Mouse (Mus musculus) heart, adult 2 months (tissue): ENCODE measurements at regions not wholly inside any gene's neighbourhood (a gene's known extent, or its start where the extent isn't known, plus 50 kb on each side); places are given as distances from the start of the nearest gene placed in this dataset.

ENCODE experiments used
- DNase-seq, 2 experiments: peaks; one replicate each; pipeline ENCODE4 v3.0.0; 2021
- H3K27ac ChIP-seq: fragments of 200-600 bp; 2 replicates; pipeline ENCODE4 v1.8.1; 2022
- H3K27me3 ChIP-seq: fragments of 200-500 bp; 2 replicates; pipeline ENCODE4 v1.6.1; 2012; ENCODE audit warnings: mild to moderate bottlenecking, low read length, inconsistent platforms, mixed read lengths; ENCODE audit not compliant: control insufficient read depth, insufficient read depth
- H3K36me3 ChIP-seq: fragments of 200-500 bp; 2 replicates; pipeline ENCODE4 v1.6.1; 2012; ENCODE audit warnings: low read length, inconsistent platforms; ENCODE audit not compliant: control insufficient read depth, insufficient read depth
- H3K4me1 ChIP-seq: fragments of 200-500 bp; 2 replicates; pipeline ENCODE4 v1.6.1; 2011; ENCODE audit warnings: low read length; ENCODE audit not compliant: control insufficient read depth, insufficient read depth
- H3K4me3 ChIP-seq: fragments of 200-600 bp; 2 replicates; pipeline ENCODE4 v1.8.1; 2022
- H3K79me2 ChIP-seq: fragments of 200-500 bp; replicated peaks from 2 replicates; pipeline ENCODE4 v1.6.1; 2012; ENCODE audit warnings: mild to moderate bottlenecking, inconsistent platforms, low read length, moderate library complexity, mixed read lengths; ENCODE audit not compliant: control insufficient read depth, insufficient read depth
- H3K9ac ChIP-seq: fragments of 200-500 bp; 2 replicates; pipeline ENCODE4 v1.6.1; 2012; ENCODE audit warnings: low read depth, mild to moderate bottlenecking, control low read depth, inconsistent platforms, low read length, mixed read lengths
- CTCF ChIP-seq: fragments of 200-600 bp; IDR thresholded peaks from 2 replicates; pipeline ENCODE4 v1.8.1; 2022; ENCODE audit warnings: antibody characterized with exemption, mild to moderate bottlenecking, moderate library complexity
- EP300 ChIP-seq: fragments of 200-500 bp; IDR thresholded peaks from 2 replicates; pipeline ENCODE4 v1.6.1; 2011; ENCODE audit warnings: low read depth, low read length, control low read depth; ENCODE audit not compliant: insufficient read depth
- POLR2A ChIP-seq: fragments of 200-500 bp; IDR thresholded peaks from 2 replicates; pipeline ENCODE4 v1.6.1; 2011; ENCODE audit warnings: mild to moderate bottlenecking, low read depth, low read length, control low read depth; ENCODE audit not compliant: insufficient read depth
- WGBS: fragments of 180-500 bp; shearing (Covaris S2); methylation state at CpG from one replicate; pipeline ENCODE4 v1.1.7; 2018; 5-methylcytosine and 5-hydroxymethylcytosine counted together
- intact Hi-C: fragments of 180-260 bp; cut with DNase I; formaldehyde crosslinking; loops from one replicate; pipeline ENCODE4 v1.15.1; 2025

- TF ChIP-seq EP300, result no peak
- no peak for TF ChIP-seq CTCF
- no peak for TF ChIP-seq POLR2A
- Histone ChIP-seq H3K27me3 (no peaks in the 10 kb centered on the region), H3K4me3 (no peak overlapping the region), H3K4me1 (no peaks in the 10 kb centered on the region), H3K36me3 (no peaks in the 10 kb centered on the region), H3K79me2 (no peaks in the 10 kb centered on the region), H3K9ac (no peak overlapping the region), H3K27ac (no peak overlapping the region)
- intact Hi-C loops, result no loop called here
- DNase-seq, result no peak
- 47% methylated on average over 4 of the region's 4 CpGs for WGBS
Measured at GRCm38 (mm10) chr7:40577365-40577764, 320.8 kb upstream of the Vstm2b start.

GRCm38 (mm10) chr7:40620761-40621160, 277.4 kb upstream of the Vstm2b start:
- Histone ChIP-seq H3K27ac (no peak overlapping the region), H3K4me1 (no peaks in the 10 kb centered on the region), H3K4me3 (no peak overlapping the region), H3K27me3 (no peaks in the 10 kb centered on the region), H3K9ac (no peak overlapping the region), H3K79me2 (no peaks in the 10 kb centered on the region), H3K36me3 (no peaks in the 10 kb centered on the region)
- intact Hi-C loops, result no loop called here
- no peak for TF ChIP-seq CTCF
- 34% methylated on average over 3 of the region's 3 CpGs for WGBS
- DNase-seq, result no peak

- H3K79me2 ChIP-seq, result no peaks in the 10 kb centered on the region
- WGBS, result 15% methylated on average over 3 of the region's 3 CpGs
- H3K36me3 ChIP-seq, result no peaks in the 10 kb centered on the region
- intact Hi-C loops, result no loop called here
- no peak overlapping the region for H3K27ac ChIP-seq
- H3K4me3 ChIP-seq, result no peak overlapping the region
- TF ChIP-seq POLR2A (no peak), CTCF (no peak), EP300 (no peak)
- no peaks in the 10 kb centered on the region for H3K4me1 ChIP-seq
- H3K27me3 ChIP-seq, result no peaks in the 10 kb centered on the region
- no peak overlapping the region for H3K9ac ChIP-seq
- DNase-seq, result no peak
Measured at GRCm38 (mm10) chr7:40622811-40623210, 275.3 kb upstream of the Vstm2b start.

- Histone ChIP-seq H3K79me2 (no peaks in the 10 kb centered on the region), H3K9ac (no peak overlapping the region), H3K27ac (no peak overlapping the region), H3K27me3 (no peaks in the 10 kb centered on the region), H3K4me3 (no peak overlapping the region), H3K36me3 (no peaks in the 10 kb centered on the region), H3K4me1 (no peaks in the 10 kb centered on the region)
- WGBS, result 65% methylated on average over 2 of the region's 2 CpGs
- TF ChIP-seq POLR2A (no peak), EP300 (no peak), CTCF (no peak)
- DNase-seq, result no peak
- intact Hi-C loops, result no loop called here
Measured at GRCm38 (mm10) chr7:40623286-40623685, 274.8 kb upstream of the Vstm2b start.

- no peaks in the 10 kb centered on the region for H3K27me3 ChIP-seq
- intact Hi-C loops, result no loop called here
- TF ChIP-seq CTCF (no peak), POLR2A (no peak), EP300 (no peak)
- no peak overlapping the region for H3K9ac ChIP-seq
- H3K4me3 ChIP-seq, result no peak overlapping the region
- 81% methylated on average over 3 of the region's 3 CpGs for WGBS
- H3K36me3 ChIP-seq, result no peaks in the 10 kb centered on the region
- no peak for DNase-seq
- no peaks in the 10 kb centered on the region for H3K4me1 ChIP-seq
- no peak overlapping the region for H3K27ac ChIP-seq
- H3K79me2 ChIP-seq, result no peaks in the 10 kb centered on the region
Measured at GRCm38 (mm10) chr7:40636369-40636768, 261.8 kb upstream of the Vstm2b start.

- TF ChIP-seq CTCF (no peak), POLR2A (no peak), EP300 (no peak)
- Histone ChIP-seq H3K36me3 (no peaks in the 10 kb centered on the region), H3K4me3 (no peak overlapping the region), H3K27ac (no peak overlapping the region), H3K4me1 (no peaks in the 10 kb centered on the region), H3K9ac (no peak overlapping the region), H3K79me2 (no peaks in the 10 kb centered on the region), H3K27me3 (no peaks in the 10 kb centered on the region)
- no peak for DNase-seq
- intact Hi-C loops, result no loop called here
- WGBS, result 71% methylated on average over 7 of the region's 7 CpGs
Measured at GRCm38 (mm10) chr7:40654982-40655381, 243.1 kb upstream of the Vstm2b start.
